Mouse (Mus musculus) stomach, embryonic 15.5 days (tissue): ENCODE results near the gene Pde4d. TPM values are rescaled to one million over a fixed set of nuclear protein-coding genes. Genes with fewer than 3 reads are reported as not detected.

Experiments used
- ATAC-seq: fragments of 200-750 bp; cut with Nextera tagmentation; 2 replicates; pipeline ENCODE4 v1.8.0; 2017; ENCODE audit warnings: low read depth, moderate number of reproducible peaks, moderate TSS enrichment; ENCODE audit not compliant: insufficient read depth, low FRiP score
- H3K27ac ChIP-seq: fragments of 300-500 bp; sonication (generic); 2 replicates; pipeline ENCODE4 v1.5.1; 2015; ENCODE audit warnings: mild to moderate bottlenecking, inconsistent platforms
- H3K27me3 ChIP-seq: fragments of 300-500 bp; sonication (generic); replicated peaks from 2 replicates; pipeline ENCODE4 v1.6.1; 2015; ENCODE audit warnings: inconsistent platforms
- H3K36me3 ChIP-seq: fragments of 300-500 bp; sonication (generic); 2 replicates; pipeline ENCODE4 v1.6.1; 2015; ENCODE audit warnings: inconsistent platforms
- H3K4me1 ChIP-seq: fragments of 300-500 bp; sonication (generic); 2 replicates; pipeline ENCODE4 v1.6.1; 2015; ENCODE audit warnings: inconsistent platforms
- H3K4me2 ChIP-seq: fragments of 300-500 bp; sonication (generic); 2 replicates; pipeline ENCODE4 v1.6.1; 2015; ENCODE audit warnings: mild to moderate bottlenecking, inconsistent platforms
- H3K4me3 ChIP-seq: fragments of 300-500 bp; sonication (generic); replicated peaks from 2 replicates; pipeline ENCODE4 v1.5.1; 2015; ENCODE audit warnings: inconsistent platforms
- H3K9ac ChIP-seq: fragments of 300-500 bp; sonication (generic); 2 replicates; pipeline ENCODE4 v1.6.1; 2015; ENCODE audit warnings: inconsistent platforms
- H3K9me3 ChIP-seq: fragments of 300-500 bp; sonication (generic); 2 replicates; pipeline ENCODE4 v1.6.1; 2016; ENCODE audit warnings: inconsistent platforms
- WGBS: fragments of 180-500 bp; shearing (Covaris S2); methylation state at CpG from one replicate; pipeline ENCODE4 v1.1.7; 2015; 5-methylcytosine and 5-hydroxymethylcytosine counted together
- polyA plus RNA-seq: library from polyadenylated mRNA; unstranded; fragments of >200 nt; fragmentation: Nextera tagmentation; extraction: Ambion mirVana; gene quantifications from 2 replicates; pipeline ENCODE4 v1.2.1, GENCODE M21; 2015

The Pde4d gene
- 22.8 and 26.6 TPM in 2 replicates for polyA plus RNA-seq

DNA sequence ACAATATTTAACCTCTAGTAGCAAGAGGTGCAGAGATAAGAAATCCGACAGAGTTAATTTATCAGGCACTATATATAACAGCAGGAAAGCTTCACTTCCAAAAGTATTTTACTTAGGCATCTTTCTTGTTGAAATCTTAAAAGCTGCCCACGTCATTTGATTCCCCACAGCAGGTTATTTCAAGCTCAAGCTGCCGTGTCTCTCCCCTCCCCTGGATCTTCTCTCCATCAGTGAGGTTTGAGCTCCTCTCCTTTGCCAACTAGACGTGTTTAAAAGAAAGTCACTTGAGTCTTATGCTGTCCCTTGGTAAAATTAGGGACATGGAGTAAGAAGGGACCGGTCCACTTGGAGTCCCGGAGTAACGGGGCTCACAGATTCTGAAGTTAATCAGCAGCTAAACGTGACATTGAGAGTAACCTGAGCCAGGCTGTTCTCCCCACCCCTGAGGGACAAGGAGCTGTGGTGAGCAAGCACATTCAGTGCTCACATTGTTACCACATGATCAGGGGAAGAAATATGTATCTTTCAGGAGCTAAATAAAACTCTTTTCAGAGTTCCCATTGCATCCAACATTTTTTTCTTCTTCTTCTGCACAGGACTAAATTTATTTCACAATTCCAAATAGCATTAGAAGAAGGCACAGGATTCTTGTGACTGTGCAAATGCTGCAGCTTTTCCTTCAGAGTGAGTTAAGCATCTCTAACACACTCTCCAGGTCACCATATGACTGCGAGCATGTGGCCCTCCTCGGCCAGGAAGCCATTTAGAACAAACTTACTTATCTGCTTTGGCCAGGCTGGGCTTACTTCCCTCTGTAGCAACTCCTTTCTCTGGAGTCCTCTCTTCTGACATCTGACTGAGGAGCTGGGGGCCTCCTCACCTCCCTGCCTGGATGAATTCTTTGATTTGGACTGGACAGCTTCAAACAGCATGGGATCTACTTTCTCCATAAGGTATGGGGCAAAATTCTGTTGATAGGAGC is at the start of gene Pde4d:
Gene Pde4d (plus strand): TSS at position 833 of the 982 bp plus-strand sequence.
- no peak within 1 kb of the TSS for H3K9ac ChIP-seq
- peak; percentile 64; the same call in 1 of the 2 replicates for ATAC-seq
- 0 out of 2 replicates have a peak within 1 kb of the TSS, but pooled peaks have one; percentile 1 for H3K4me2 ChIP-seq
- H3K9me3 ChIP-seq, result no peaks in the 10 kb centered on the region
- H3K27ac ChIP-seq, result no peak within 1 kb of the TSS; the same call in 1 of the 2 replicates
- H3K27me3 ChIP-seq, result no peaks in the 10 kb centered on the region
- no peaks in the 10 kb centered on the region for H3K36me3 ChIP-seq
- WGBS, result 15% methylated on average over 10 of the region's 10 CpGs
- no peak within 1 kb of the TSS for H3K4me3 ChIP-seq
- H3K4me1 ChIP-seq, result no peaks in the 10 kb centered on the region

GRCm38 (mm10) chr13:108403197-108403596 is 46.6 kb upstream of the Pde4d start:
- no peak for ATAC-seq
- WGBS, result 87% methylated on average over 5 of the region's 5 CpGs

GRCm38 (mm10) chr13:108404372-108404771 is 45.4 kb upstream of the Pde4d start:
- Histone ChIP-seq H3K9ac (no peak overlapping the region), H3K4me2 (no peak overlapping the region), H3K9me3 (no peaks in the 10 kb centered on the region), H3K27ac (no peak overlapping the region), H3K27me3 (no peaks in the 10 kb centered on the region), H3K4me3 (no peak overlapping the region), H3K4me1 (no peaks in the 10 kb centered on the region), H3K36me3 (no peaks in the 10 kb centered on the region)
- WGBS, result 91% methylated on average over 4 of the region's 4 CpGs
- ATAC-seq, result no peak

More at GRCm38 (mm10) chr13:108403197-108403596, 46.6 kb upstream of the Pde4d start:
- Histone ChIP-seq H3K27me3 (no peaks in the 10 kb centered on the region), H3K36me3 (no peaks in the 10 kb centered on the region), H3K9ac (no peak overlapping the region), H3K27ac (no peak overlapping the region), H3K4me1 (no peaks in the 10 kb centered on the region), H3K9me3 (no peaks in the 10 kb centered on the region), H3K4me2 (no peak overlapping the region), H3K4me3 (no peak overlapping the region)

DNA sequence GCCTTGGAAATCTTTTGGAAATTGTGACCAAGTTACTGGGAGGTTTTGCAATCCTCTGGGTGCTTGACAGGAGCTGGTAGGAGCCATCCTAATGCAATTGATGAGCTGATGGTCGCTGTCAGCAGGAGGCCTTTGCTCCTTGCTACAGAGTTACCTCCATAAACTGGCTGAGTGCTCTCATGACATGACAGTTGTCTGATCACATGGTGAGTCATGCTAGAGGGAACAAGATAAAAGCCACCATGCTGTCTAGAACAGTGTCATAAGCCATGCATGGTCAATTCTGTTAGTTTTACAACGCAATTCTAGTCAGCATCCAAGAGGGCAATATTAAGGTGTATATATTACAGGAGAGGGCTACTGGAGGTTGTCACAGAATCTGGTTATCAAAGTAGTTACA is 34.3 kb upstream of the Pde4d start:
- WGBS, result 79% methylated on average over 2 of the region's 2 CpGs

DNA sequence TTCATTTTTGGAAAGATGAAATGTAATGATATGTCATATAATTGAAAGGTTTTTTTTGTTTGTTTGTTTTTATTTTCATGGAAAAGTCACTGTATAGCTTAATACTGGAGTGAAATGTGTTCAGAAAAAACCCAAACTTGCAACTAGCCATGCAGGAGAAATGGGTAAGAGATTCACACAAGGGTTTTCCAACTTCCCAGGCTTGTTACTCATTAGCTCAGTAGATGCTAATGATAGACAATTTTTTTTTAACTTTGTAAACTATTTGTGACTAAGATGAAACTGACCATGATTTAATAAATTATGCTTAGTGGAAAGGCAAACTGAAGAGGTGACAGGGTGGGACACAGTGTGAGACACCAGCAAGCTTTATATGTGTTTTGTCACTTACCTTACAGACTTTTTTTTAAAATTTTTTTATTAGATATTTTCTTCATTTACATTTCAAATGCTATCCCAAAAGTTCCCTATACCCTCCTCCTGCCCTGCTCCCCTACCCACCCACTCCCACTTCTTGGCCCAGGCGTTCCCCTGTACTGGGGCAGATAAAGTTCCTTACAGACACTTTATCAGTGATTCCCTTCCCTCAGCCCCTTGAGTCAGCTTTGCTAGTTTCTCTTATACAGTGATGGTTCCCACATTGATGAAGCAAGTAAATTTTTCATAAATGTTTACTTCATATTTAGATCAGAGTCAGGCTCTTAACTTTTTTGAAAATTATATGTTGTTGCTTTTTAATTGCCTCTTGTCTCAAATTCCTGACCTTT is 30.8 kb upstream of the Pde4d start:
- Histone ChIP-seq H3K9ac (no peak overlapping the region), H3K4me2 (no peak overlapping the region), H3K4me3 (no peak overlapping the region), H3K9me3 (no peaks in the 10 kb centered on the region), H3K4me1 (no peaks in the 10 kb centered on the region), H3K27ac (no peak overlapping the region), H3K36me3 (no peaks in the 10 kb centered on the region), H3K27me3 (no peaks in the 10 kb centered on the region)
- 64% methylated on average over 1 of the region's 1 CpGs for WGBS
- no peak for ATAC-seq

More for the DNA sequence above, 34.3 kb upstream of the Pde4d start:
- H3K4me3 ChIP-seq, result no peak overlapping the region
- no peak for ATAC-seq
- no peaks in the 10 kb centered on the region for H3K4me1 ChIP-seq
- no peaks in the 10 kb centered on the region for H3K9me3 ChIP-seq
- no peak overlapping the region for H3K9ac ChIP-seq
- no peaks in the 10 kb centered on the region for H3K27me3 ChIP-seq
- no peak overlapping the region for H3K4me2 ChIP-seq
- H3K27ac ChIP-seq, result no peak overlapping the region
- no peaks in the 10 kb centered on the region for H3K36me3 ChIP-seq

GRCm38 (mm10) chr13:108426322-108426721 is 23.4 kb upstream of the Pde4d start:
- WGBS, result 66% methylated on average over 5 of the region's 5 CpGs
- H3K36me3 ChIP-seq, result no peaks in the 10 kb centered on the region
- no peak overlapping the region for H3K9ac ChIP-seq
- H3K4me3 ChIP-seq, result no peak overlapping the region
- no peak for ATAC-seq
- H3K4me2 ChIP-seq, result no peak overlapping the region
- H3K4me1 ChIP-seq, result no peaks in the 10 kb centered on the region
- H3K27ac ChIP-seq, result no peak overlapping the region
- no peaks in the 10 kb centered on the region for H3K27me3 ChIP-seq
- H3K9me3 ChIP-seq, result no peaks in the 10 kb centered on the region

DNA sequence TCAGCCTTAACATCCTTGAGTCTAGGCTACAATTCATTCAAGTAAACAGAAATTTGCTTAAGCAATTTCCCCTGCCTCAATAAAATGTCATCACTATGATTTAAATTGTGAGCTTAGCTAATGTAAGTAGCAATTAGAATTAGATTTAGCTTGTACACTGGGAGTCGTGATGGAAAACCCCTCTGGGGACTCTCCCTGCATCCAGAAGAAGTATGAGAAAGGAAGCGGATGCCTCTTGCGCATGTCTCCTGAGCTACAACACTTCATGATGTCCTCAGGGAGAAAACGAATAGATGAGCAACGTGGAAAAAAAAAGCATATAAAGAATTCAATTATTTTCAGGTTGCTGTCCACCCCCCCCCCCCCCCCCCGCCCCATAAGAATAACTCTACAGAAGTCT is 20.9 kb upstream of the Pde4d start:
- WGBS, result 77% methylated on average over 6 of the region's 6 CpGs
- Histone ChIP-seq H3K27me3 (no peaks in the 10 kb centered on the region), H3K27ac (no peak overlapping the region), H3K4me2 (no peak overlapping the region), H3K36me3 (no peaks in the 10 kb centered on the region), H3K4me3 (no peak overlapping the region), H3K9ac (no peak overlapping the region), H3K9me3 (no peaks in the 10 kb centered on the region), H3K4me1 (no peaks in the 10 kb centered on the region)
- ATAC-seq, result no peak

DNA sequence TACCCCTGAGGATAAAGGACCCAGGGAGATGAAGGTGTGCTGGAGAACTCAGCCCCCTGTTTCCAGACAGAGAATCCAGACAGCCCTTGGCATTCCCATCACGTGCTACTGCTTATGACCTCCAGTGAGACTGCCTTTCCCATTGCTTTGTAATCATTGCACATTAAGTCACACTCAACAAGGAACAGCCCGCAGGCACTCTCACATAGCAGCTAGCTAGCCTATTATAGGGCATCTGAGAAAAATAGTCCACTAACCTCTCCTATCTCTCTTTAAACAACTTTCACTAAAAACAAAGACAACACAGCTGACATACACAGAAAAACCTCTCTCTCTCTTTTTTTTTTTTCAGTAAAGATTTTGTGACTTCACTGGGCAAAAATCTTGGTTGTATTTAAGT is 20.1 kb upstream of the Pde4d start:
- 63% methylated on average over 2 of the region's 2 CpGs for WGBS
- no peak overlapping the region for H3K4me3 ChIP-seq
- H3K27ac ChIP-seq, result no peak overlapping the region
- H3K9ac ChIP-seq, result no peak overlapping the region
- no peaks in the 10 kb centered on the region for H3K4me1 ChIP-seq
- H3K36me3 ChIP-seq, result no peaks in the 10 kb centered on the region
- no peak for ATAC-seq
- no peaks in the 10 kb centered on the region for H3K9me3 ChIP-seq
- no peaks in the 10 kb centered on the region for H3K27me3 ChIP-seq
- H3K4me2 ChIP-seq, result no peak overlapping the region

DNA sequence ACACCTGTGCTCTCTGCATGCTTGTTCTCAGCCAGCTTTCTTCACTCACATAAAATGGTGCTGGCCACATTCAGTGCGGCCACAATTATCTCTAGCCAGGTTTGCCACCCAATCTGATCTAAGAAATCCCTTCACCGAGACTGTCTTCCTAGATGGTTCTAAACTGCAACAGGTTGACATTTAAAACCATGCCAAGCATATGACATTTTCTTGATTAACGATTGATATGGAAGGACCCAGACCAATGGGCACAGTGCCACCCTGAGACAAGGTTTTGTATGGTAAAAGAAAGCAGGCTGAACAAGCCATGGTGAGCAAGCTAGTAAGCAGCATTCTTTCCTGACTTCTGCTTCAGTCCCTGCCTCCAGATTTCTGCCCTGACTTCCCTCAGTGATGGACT is 18.0 kb upstream of the Pde4d start:
- WGBS, result 97% methylated on average over 3 of the region's 3 CpGs
- H3K9me3 ChIP-seq, result no peaks in the 10 kb centered on the region
- no peaks in the 10 kb centered on the region for H3K4me1 ChIP-seq
- no peak overlapping the region for H3K4me2 ChIP-seq
- no peaks in the 10 kb centered on the region for H3K27me3 ChIP-seq
- H3K27ac ChIP-seq, result no peak overlapping the region
- no peak for ATAC-seq
- H3K9ac ChIP-seq, result no peak overlapping the region
- no peaks in the 10 kb centered on the region for H3K36me3 ChIP-seq
- H3K4me3 ChIP-seq, result no peak overlapping the region

GRCm38 (mm10) chr13:108435687-108436086 is 14.1 kb upstream of the Pde4d start:
- Histone ChIP-seq H3K9ac (no peak overlapping the region), H3K36me3 (no peaks in the 10 kb centered on the region), H3K27me3 (no peaks in the 10 kb centered on the region), H3K4me2 (no peak overlapping the region), H3K27ac (no peak overlapping the region), H3K9me3 (no peaks in the 10 kb centered on the region), H3K4me1 (no peaks in the 10 kb centered on the region), H3K4me3 (no peak overlapping the region)
- no peak for ATAC-seq

DNA sequence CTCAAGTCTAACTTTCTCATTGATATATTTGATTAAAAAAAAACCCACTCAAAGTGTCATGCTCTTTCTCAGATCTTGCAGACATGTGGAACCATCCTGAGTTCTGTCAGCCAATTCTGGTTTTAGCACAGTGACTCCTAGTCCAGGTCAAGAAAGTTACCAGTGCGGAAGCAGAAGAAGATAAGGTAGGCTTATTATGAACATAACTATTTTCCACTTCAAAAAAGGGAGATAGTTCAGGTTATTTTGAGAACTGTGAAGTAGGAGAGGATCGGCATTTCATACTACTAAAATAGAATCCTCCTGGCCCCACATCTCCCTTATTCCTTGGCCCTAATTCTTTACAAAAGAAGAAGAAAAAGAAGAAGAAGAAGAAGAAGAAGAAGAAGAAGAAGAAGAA is 12.3 kb upstream of the Pde4d start:
- no peak overlapping the region for H3K9ac ChIP-seq
- no peak overlapping the region for H3K27ac ChIP-seq
- no peaks in the 10 kb centered on the region for H3K4me1 ChIP-seq
- no peak overlapping the region for H3K4me3 ChIP-seq
- WGBS, result 84% methylated on average over 2 of the region's 2 CpGs
- H3K9me3 ChIP-seq, result no peaks in the 10 kb centered on the region
- no peaks in the 10 kb centered on the region for H3K27me3 ChIP-seq
- H3K4me2 ChIP-seq, result no peak overlapping the region
- ATAC-seq, result no peak
- H3K36me3 ChIP-seq, result no peaks in the 10 kb centered on the region

- Histone ChIP-seq H3K27me3 (no peaks in the 10 kb centered on the region), H3K9me3 (no peaks in the 10 kb centered on the region), H3K36me3 (no peaks in the 10 kb centered on the region), H3K4me2 (no peak overlapping the region), H3K27ac (no peak overlapping the region), H3K4me3 (no peak overlapping the region), H3K4me1 (no peaks in the 10 kb centered on the region), H3K9ac (no peak overlapping the region)
- WGBS, result 81% methylated on average over 1 of the region's 1 CpGs
- ATAC-seq, result no peak
These were observed 10.7 kb upstream of the Pde4d start for GRCm38 (mm10) chr13:108439012-108439411.
